ENCODE assay signal across 8 mouse cellular contexts in genomic region chr14:61294738-61295079, GRCm38 (mm10). TPM values are rescaled to one million over a fixed set of nuclear protein-coding genes. Genes with fewer than 3 reads are reported as not detected.
DNase-seq lines count a peak whose midpoint lies in the region; ATAC-seq and TF ChIP-seq lines count a peak whose summit lies in the region.

No protein-coding gene starts in this region.

- H3K9me3 ChIP-seq in heart, embryonic 16.5 days (replicated peaks; ENCODE audit: control insufficient read depth, low read length): no peaks in the 10 kb centered on the region

- H3K27ac ChIP-seq in heart, embryonic 16.5 days (ENCODE audit: low read length): no peak overlapping the region
- no peak overlapping the region for H3K27ac ChIP-seq in small intestine, adult 2 months (ENCODE audit: insufficient read depth, low read depth, low read length)

- H3K4me1 ChIP-seq in heart, embryonic 16.5 days (ENCODE audit: control insufficient read depth, insufficient read depth, low read length): no peaks in the 10 kb centered on the region
- H3K4me1 ChIP-seq in small intestine, adult 2 months (ENCODE audit: control insufficient read depth, insufficient read depth, insufficient read length, low read length): no peaks in the 10 kb centered on the region

- H3K27me3 ChIP-seq in heart, embryonic 16.5 days (ENCODE audit: control insufficient read depth, insufficient read depth, low read length): no peaks in the 10 kb centered on the region
- H3K27me3 ChIP-seq in small intestine, adult 2 months (ENCODE audit: control insufficient read depth, insufficient read depth, low read length): no peaks in the 10 kb centered on the region

- no peak; the same call in 1 of the 2 replicates for ATAC-seq in heart, embryonic 16.5 days (replicated peaks; ENCODE audit: extremely low read depth, insufficient read depth, low FRiP score)

- peak; percentile 46 to 78 for DNase-seq in heart, adult 18-20 months
- no peak for DNase-seq in heart, postnatal 25 days (ENCODE audit: low spot score)
- DNase-seq in adrenal gland, postnatal 10 days: peak; percentile 74
- peak; percentile 79 for DNase-seq in embryo, embryonic 9.5 days (ENCODE audit: extremely low spot score)
- peak; percentile 55 for DNase-seq in layer of hippocampus, adult 9-10 months (ENCODE audit: low spot score)
- DNase-seq in lung, postnatal 14 days: peak; percentile 65

- no peak for TF ChIP-seq POLR2A in small intestine, adult 2 months (IDR thresholded peaks at IDR 0.05; ENCODE audit: low read depth, low read length)

- peak overlapping the region; percentile 31; the same call in 1 of the 2 replicates for H3K4me2 ChIP-seq in heart, embryonic 16.5 days (ENCODE audit: low read depth, low read length)

- H3K4me3 ChIP-seq in heart, embryonic 16.5 days (ENCODE audit: low read length): peak overlapping the region; percentile 14; the same call in 1 of the 2 replicates
- H3K4me3 ChIP-seq in small intestine, adult 2 months (ENCODE audit: low read depth, low read length): no peak overlapping the region

- WGBS in heart, embryonic 16.5 days: 16% methylated on average over 6 of the region's 6 CpGs
- WGBS in small intestine, adult 2 months: 18% methylated on average over 6 of the region's 6 CpGs

- no peak overlapping the region for H3K9ac ChIP-seq in heart, embryonic 16.5 days (ENCODE audit: low read length)

- peak; percentile 3; the same call in 1 of the 2 replicates for TF ChIP-seq CTCF in small intestine, adult 2 months (IDR thresholded peaks at IDR 0.05; ENCODE audit: extremely low read depth, insufficient read length, insufficient replicate concordance, low read depth, low read length)

- intact Hi-C loops in heart, postnatal 25 days (cut with DNase I): loop anchor here (1.0 to 5.0 kb wide), 3 partner anchors 52 to 495 kb away; no protein-coding TSS in a partner anchor

- no peaks in the 10 kb centered on the region for H3K36me3 ChIP-seq in heart, embryonic 16.5 days (ENCODE audit: control insufficient read depth, insufficient read depth)
- no peaks in the 10 kb centered on the region for H3K36me3 ChIP-seq in small intestine, adult 2 months (ENCODE audit: control insufficient read depth, insufficient read depth, low read length)

RNA-seq across cellular contexts. Expression of gene Arl11, which starts 14.8 kb away (rescaled TPM):
- 1 to 10 TPM in 1 of 2 experiments, under 1 TPM in 1; 0.75 to 1.3 TPM for total RNA-seq in heart, adult 18-20 months (2021)
- 1 to 10 TPM; 1.2 to 1.8 TPM for total RNA-seq in heart, postnatal 25 days (2021)
- 1 to 10 TPM in 1 of 2 experiments, under 1 TPM in 1; 0.85 to 1.1 TPM for total RNA-seq in adrenal gland, postnatal 10 days (2021)
- polyA plus RNA-seq in heart, embryonic 16.5 days (2015; fragmentation: Nextera tagmentation; extraction: Ambion mirVana): 0.61 and 1.3 TPM in 2 replicates
- polyA plus RNA-seq in small intestine, adult 2 months (2012; rRNA removed): 1.4 and 2.4 TPM in 2 replicates

RNA-seq across cellular contexts. Expression of gene Sgcg, which starts 36.4 kb away (rescaled TPM):
- 100 to 1,000 TPM; 181 to 202 TPM for total RNA-seq in heart, adult 18-20 months (2021)
- 100 to 1,000 TPM; 211 to 227 TPM for total RNA-seq in heart, postnatal 25 days (2021)
- total RNA-seq in adrenal gland, postnatal 10 days (2021): 10 to 100 TPM; 10.2 to 20.1 TPM
- polyA plus RNA-seq in heart, embryonic 16.5 days (2015; fragmentation: Nextera tagmentation; extraction: Ambion mirVana): 69.2 and 70.5 TPM in 2 replicates
- not detected in 2 replicates for polyA plus RNA-seq in small intestine, adult 2 months (2012; rRNA removed)

Comparison
In these comparisons a context has a peak if more than half of its experiments do, and no peak if none do; other contexts are left out.
1. RNA of gene Sgcg, which starts 36.4 kb away (total RNA-seq): 211 to 227 TPM in heart, postnatal 25 days and 181 to 202 TPM in heart, adult 18-20 months; 10.2 to 20.1 TPM in adrenal gland, postnatal 10 days; every median in the first group is over 4 times any median in the second.